Mouse (Mus musculus): ENCODE results near the gene Fopnl.

DNA sequence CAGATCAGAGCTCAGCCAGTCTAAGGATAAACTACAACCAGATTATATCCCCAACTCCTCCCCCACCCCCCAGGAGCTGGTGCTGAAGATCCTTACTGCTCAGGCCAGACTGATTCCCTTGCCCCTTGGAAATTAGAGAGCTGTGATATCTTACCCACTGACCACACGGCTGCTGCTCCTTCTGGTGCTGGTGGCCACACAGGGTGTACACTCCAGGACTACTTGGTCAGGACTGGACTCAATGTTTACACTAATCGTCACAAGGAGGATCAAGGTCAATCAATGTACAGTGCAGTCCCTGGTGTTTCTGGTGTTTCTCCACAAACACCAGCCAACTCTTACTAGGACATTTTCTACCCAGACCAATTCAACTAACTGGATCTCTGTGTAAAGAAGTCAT is 40.7 kb upstream of the Fopnl start:
- TF ChIP-seq CTCF (IDR thresholded peaks at IDR 0.05; ENCODE audit: control insufficient read depth, insufficient read depth, low read length), result no peak
- no peak for TF ChIP-seq POLR2A (IDR thresholded peaks at IDR 0.05; ENCODE audit: borderline replicate concordance, control insufficient read depth, low read depth, low read length)
